Mouse (Mus musculus) right cerebral cortex, adult 18-20 months (tissue): ENCODE data around the gene Olfr322.
A peak's percentile ranks its signal among the peaks of the same experiment; 100 is the strongest.
"Not testable (repeated sequence)": the region's sequence is repeated elsewhere in the genome, so short reads cannot be mapped to it uniquely, and the experiment has no call there.

Experiments used
- DNase-seq: peaks from one replicate; pipeline ENCODE4 v3.0.0; 2022; ENCODE audit warnings: mixed read lengths

Olfr322 gene

GRCm38 (mm10) chr11:58658596-58658995, at the start of gene Olfr322:
Gene Olfr322 (plus strand): TSS chr11:58658782.
- DNase-seq: no peak

GRCm38 (mm10) chr11:58613359-58613758, 45.2 kb upstream of the Olfr322 start:
- no peak for DNase-seq

DNA sequence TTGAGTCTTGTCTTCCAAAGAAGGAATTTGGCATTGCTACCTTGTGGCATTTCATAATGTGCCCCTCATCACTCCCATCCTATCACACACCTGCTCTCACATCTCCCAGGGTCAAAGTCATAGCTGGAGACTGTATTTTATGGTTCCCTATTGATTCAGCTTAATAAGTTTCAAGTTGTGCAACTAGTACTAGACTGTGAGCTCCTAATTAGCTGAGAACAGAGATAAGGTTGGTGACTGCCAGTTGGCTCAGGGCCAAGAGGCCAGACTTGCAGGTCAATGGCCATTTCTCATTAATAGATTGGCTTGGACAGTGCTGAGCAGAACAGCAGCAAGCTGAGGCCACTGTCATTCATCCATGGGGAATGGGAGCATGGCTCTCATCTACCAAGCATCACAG, 44.1 kb upstream of the Olfr322 start:
- DNase-seq: no peak

DNA sequence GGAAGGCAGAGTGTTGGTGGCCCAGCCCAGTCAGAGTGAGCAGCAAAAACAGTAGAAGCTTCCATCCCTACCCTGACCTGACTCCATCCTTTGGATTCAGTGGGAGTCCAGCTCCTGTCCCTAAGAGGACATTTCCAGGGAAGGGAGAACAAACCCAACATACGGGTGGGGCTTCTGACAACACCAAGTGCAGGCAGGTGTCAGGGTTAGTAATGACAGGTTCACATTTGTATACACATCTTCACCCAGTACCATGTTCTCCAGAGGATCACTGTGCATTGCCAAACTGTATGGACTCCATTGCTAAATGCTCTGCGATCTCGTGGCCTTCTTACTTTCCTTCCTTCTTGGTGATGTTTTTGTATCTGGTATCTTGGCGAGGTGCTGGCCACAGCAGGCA, 42.6 kb upstream of the Olfr322 start, which contains the start of gene 2210407C18Rik:
Gene 2210407C18Rik, minus strand, starts transcription at position 101 of the 400 bp plus-strand sequence.
- DNase-seq: no peak

GRCm38 (mm10) chr11:58618369-58618768, 40.2 kb upstream of the Olfr322 start:
- no peak for DNase-seq

GRCm38 (mm10) chr11:58618793-58619192, 39.8 kb upstream of the Olfr322 start:
- peak; percentile 31 for DNase-seq

- DNase-seq: no peak
These were observed 32.4 kb upstream of the Olfr322 start for GRCm38 (mm10) chr11:58626146-58626545.

GRCm38 (mm10) chr11:58630401-58630800, 28.2 kb upstream of the Olfr322 start, which contains the start of gene Olfr323:
Gene Olfr323 (minus strand): TSS chr11:58630501.
- no peak for DNase-seq

GRCm38 (mm10) chr11:58634878-58635277, 23.7 kb upstream of the Olfr322 start:
- DNase-seq: no peak

DNA sequence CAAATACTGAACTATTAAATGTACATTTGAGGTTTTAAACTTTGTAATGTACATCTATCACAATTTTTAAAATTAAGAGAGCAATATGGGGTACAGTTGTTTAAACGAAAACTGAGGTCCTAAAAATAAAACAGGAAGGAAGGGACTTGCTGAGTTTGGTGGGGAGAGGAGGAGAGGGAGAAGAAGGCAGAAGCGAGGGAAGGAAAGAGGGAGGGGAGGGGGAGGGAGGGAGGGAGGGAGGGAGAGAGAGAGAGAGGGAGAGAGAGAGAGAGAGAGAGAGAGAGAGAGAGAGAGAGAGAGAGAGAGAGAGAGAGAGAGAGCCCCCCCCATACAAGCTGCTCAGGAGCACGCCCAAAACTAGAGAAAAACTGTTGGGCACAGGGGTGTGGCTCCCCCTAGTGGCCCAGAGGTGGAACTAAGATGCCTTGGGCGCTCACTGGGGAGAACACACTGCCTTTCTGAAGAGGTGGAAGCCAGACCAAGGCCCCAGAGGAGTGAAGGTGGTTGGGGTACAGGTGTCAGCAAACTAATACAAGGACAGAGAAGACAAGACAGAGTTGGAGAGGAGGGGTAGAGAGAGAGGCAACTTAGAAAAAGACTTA, 22.1 kb upstream of the Olfr322 start:
- peak; percentile 42 for DNase-seq

DNA sequence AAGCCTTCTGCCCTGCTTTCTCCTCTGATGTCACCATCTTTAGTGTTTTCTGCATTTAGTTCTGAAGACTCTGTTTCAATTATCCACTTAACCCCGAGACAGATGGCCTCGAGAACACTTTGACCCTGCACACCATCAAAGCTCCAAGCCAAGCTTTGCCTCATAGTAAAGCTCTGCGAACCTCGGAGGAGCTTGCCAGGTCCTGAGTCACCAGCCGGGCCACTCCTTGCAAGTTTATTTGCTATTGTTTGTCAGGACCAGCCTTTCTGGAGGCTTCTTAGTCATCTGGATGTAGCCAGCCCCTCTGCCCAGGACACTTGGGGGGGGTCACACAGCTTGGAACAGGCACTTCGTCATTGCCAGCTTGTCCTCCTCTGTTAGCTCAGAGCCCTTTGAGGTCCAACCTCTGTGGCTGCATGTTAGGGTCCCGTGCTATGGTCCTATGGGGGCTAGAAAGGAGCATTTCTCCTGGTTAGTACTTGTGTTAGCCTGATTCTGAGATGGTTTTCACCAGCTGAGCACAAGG, 20.3 kb upstream of the Olfr322 start:
- no peak for DNase-seq

- no peak for DNase-seq
These were observed 18.2 kb upstream of the Olfr322 start, which contains the start of gene Trim58 for GRCm38 (mm10) chr11:58640272-58640867. Gene Trim58 (plus strand): TSS chr11:58640465.

- no peak for DNase-seq
These were observed 17.5 kb upstream of the Olfr322 start for GRCm38 (mm10) chr11:58641057-58641456.

- DNase-seq: no peak
These were observed 16.8 kb upstream of the Olfr322 start for GRCm38 (mm10) chr11:58641638-58642358.

GRCm38 (mm10) chr11:58643350-58643749, 15.2 kb upstream of the Olfr322 start:
- peak; percentile 18 for DNase-seq

GRCm38 (mm10) chr11:58655151-58655550, 3.4 kb upstream of the Olfr322 start:
- DNase-seq: no peak

- DNase-seq: no peak
These were observed 10.7 kb downstream of the Olfr322 start for GRCm38 (mm10) chr11:58669252-58669651.

- DNase-seq: no peak
These were observed 13.2 kb downstream of the Olfr322 start for GRCm38 (mm10) chr11:58671825-58672224.

- no peak for DNase-seq
These were observed 22.2 kb downstream of the Olfr322 start, which contains the start of gene Olfr320 for GRCm38 (mm10) chr11:58680799-58681198. Gene Olfr320 (plus strand): TSS chr11:58681099.

DNA sequence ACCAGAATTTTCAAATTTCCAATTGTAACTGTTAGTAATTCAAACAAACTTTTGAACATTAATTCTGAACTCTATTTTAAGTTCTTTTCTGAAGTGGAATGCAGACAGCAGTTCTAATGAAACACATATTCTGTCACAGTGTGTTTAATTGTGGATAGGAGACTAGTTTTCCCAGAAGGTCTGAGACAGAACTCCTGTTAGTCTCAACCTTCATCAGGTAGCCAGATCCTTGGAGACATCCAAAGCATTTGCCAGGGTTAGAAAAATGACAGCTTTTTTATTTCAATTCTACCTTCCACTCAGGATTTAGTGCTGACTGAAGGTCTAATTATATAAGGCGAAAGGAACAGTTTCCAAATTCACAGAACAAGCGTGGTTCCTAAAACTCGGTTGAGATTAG, 40.3 kb downstream of the Olfr322 start, which contains the start of gene Olfr319:
Gene Olfr319, plus strand, starts transcription at position 301 of the 400 bp plus-strand sequence.
- DNase-seq: no peak

DNA sequence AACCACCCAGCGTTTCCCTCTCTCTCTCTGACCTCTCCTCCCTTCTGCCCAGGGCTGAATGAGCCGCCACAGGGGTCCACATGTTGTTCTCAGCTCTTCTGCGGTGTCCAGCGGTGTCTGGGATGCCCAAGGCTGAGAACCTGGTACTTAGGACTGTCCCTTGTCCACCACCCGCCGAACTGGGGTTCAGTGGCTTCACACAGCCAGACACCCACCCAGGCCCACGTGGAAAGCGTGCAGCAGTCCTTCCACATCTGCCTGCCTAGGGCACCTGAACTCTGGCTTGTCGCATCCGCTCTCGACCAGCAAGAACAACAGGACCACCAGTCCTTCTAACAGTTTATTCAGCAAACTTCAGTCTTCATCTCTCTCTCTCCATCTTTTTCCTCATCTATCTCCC, 50.5 kb downstream of the Olfr322 start:
- no peak for DNase-seq

DNA sequence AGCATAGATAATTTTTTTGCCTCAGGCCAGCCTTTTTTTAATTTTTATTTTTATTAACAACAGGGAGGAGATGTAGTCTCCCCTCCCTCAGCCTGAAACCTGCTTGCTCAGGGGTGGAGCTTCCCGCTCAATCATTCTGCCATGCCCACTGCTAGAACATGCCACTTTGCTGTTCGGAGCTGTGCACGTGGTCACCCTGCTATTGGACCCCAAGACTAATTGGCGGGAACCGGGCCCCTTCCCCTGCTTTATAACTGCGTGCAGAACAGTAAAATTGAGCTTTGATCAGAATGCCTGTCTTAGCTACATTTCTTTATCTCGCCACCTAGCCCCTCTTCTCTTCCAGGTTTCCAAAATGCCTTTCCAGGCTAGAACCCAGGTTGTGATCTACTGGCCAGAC, 59.1 kb downstream of the Olfr322 start:
- DNase-seq: not testable (repeated sequence)
